Mouse (Mus musculus) E14TG2a.4 (cell line): ENCODE data around the gene Klhl41.

ENCODE experiments used
- CTCF ChIP-seq: conservative IDR thresholded peaks from 2 replicates; pipeline ENCODE4 v1.5.1; 2014; ENCODE audit warnings: low read length
- POU5F1 ChIP-seq: IDR thresholded peaks from 2 replicates; pipeline ENCODE4 v1.6.1; 2014; ENCODE audit warnings: low read length, borderline replicate concordance

GRCm38 (mm10) chr2:69716483-69716882 is 46.6 kb downstream of the Klhl41 start:
- no peak for TF ChIP-seq CTCF
- TF ChIP-seq POU5F1, result no peak
